Mouse (Mus musculus): ENCODE results near the gene Pitpnc1.

DNA sequence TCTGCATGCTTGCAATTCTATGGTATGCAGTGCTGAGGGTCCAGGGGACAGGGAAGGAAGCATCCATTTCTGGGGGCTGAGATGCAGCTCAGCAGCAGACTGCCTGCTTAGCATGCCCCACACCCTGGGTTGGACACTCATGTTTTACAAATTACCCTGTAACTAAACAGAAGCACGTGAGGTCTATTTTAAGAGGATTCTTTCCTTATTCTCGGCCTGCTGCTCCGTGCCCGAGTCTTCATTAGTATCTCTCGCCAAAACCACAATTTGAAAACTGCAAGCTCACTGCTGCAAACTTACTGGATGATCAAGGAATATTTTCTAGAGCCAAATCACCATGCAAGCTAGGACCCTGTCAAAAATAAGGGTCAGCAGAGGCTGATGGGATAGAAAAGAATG is 48.1 kb downstream of the Pitpnc1 start:
- TF ChIP-seq CTCF (IDR thresholded peaks at IDR 0.05; ENCODE audit: low read depth) (no peak), EP300 (IDR thresholded peaks at IDR 0.05; ENCODE audit: low read depth) (no peak)
